Mouse (Mus musculus): ENCODE results near the gene Olfr20. TPM values are rescaled to one million over a fixed set of nuclear protein-coding genes. Genes with fewer than 3 reads are reported as not detected.
"Not testable (repeated sequence)": the region's sequence is repeated elsewhere in the genome, so short reads cannot be mapped to it uniquely, and the experiment has no call there.

Olfr20 gene
- total RNA-seq (2021): not detected

- intact Hi-C loops (cut with DNase I): no loop called here
- DNase-seq: no peak
Observed at GRCm38 (mm10) chr11:73350483-73350882, at the start of gene Olfr20. Gene Olfr20, plus strand, starts transcription at chr11:73350783.

DNA sequence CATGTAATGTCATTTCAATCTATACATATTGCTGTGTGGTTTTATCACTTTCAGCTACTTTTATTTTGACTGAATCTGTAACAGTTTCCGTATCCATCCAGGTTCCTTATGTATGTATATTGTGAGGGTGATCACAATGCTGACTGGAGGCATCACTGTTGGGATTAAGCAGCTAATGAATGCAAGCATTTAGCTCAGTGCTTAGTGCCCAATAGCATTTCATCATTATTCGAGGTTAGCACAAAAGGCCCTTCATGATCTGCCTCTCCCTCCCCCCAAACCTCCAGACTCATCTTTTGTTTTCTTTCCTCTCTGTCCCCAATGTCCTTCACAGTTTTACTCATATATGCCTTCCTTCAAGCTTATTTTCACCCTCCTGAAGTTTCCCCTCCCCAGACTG, 47.5 kb upstream of the Olfr20 start:
- DNase-seq: no peak
- intact Hi-C loops (cut with DNase I): no loop called here

DNA sequence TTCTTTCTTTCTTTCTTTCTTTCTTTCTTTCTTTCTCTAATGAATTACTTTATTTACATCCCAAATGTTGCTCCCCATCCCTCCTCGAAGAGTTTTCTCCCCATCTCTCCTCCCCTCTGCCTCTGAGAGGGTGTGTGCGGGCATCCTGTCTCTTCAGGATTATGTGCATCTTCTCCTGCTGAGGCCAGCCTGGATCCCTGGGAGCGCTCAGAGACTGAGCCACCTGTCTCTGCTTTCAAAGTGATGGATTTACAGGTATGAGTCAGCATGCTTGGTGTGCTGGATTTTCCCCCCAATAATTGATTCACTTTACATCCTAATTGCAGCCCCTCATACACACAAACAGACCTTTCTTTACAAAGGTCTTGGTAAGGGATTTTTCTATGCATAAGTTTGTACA, 34.6 kb upstream of the Olfr20 start:
- intact Hi-C loops (cut with DNase I): no loop called here
- no peak for DNase-seq

DNA sequence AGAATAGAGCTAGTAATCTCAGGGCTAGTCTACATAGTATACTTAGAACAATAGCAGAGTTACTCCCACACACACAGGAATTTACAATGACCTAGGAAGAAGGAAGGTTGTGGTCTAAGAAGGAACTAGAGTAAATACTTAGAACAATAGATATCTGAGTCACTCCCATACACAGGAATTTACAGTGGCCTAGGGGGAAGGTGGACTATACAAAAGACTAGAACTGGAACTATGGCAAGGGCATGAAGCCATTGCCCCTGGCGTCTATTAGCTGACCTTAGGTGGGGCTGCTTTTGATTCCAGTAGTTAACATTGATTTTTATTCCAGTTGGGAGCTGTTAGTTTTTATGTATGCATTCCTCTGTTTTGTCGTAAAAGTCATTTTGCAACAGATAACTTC, 32.0 kb upstream of the Olfr20 start:
- DNase-seq; intact Hi-C loops (cut with DNase I): not testable (repeated sequence)

- DNase-seq; intact Hi-C loops (cut with DNase I): not testable (repeated sequence)
Observed at GRCm38 (mm10) chr11:73321064-73321463, 29.5 kb upstream of the Olfr20 start.

DNA sequence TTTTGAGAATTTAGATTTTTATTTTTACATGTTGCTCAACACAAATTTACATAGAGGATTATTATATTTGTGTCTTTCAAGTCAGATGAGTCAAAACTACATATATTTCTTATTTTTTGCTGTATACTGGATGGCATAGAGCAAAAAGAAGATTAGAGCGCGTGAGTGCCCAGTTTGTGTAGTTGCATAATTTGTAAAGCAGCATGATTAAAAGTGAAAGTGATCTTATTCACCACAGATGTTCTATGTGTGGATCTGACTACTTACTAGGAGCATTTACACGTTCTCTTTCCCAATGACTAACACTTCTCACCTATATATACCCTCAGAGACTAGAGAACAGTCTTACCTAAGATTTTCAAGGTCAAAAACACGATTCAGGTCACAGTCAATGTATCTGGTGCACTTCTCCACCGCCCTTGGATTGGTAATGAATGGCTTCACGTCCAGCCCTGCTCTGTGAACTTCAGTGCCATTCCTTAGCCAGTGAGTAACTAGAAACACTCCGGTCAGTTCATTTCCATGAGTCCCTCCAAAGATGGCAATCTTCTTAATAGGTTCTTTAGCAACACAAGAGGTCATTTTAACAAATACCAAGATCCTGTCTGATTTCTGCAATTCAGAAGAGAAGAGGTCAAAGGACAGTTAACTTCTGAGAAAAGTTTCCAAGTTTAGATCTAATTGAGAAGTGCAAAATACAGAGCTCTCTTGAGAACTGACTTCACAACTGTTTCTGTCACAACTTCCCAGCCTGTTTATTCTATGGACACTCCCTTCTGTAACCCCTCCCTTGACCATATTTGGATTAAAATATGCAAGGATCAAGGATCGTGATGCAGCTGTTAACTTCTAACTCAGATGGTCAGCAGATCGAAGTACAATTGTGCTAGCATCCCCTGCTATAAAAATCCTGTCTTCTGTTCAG, 26.4 kb upstream of the Olfr20 start:
- no peak for DNase-seq
- intact Hi-C loops (cut with DNase I): no loop called here

GRCm38 (mm10) chr11:73326485-73326886, 24.1 kb upstream of the Olfr20 start:
- intact Hi-C loops (cut with DNase I): no loop called here
- DNase-seq: peak in 1 of 2 experiments; percentile 6

GRCm38 (mm10) chr11:73327361-73327760, 23.2 kb upstream of the Olfr20 start:
- no peak for DNase-seq
- intact Hi-C loops (cut with DNase I): no loop called here

DNA sequence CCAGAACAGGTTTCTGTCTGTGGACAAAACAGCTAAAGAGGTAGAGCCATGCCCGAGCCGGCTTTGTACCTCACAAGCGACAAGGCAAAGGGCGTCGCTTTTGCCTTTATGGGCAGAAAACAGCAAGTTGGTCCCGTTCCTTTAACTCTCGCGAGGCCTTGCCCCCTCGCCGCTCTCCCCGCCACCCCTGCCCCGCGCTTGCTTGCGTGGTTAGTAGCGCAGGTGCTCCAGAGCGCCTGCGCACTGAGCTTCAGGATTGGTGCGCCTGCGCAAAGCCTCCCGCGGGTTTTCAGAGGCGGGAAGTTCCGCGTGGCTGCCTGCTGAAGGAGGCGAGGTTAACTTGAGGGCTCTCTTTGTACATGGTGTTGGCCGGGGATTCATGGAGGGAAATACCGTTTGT, 21.1 kb upstream of the Olfr20 start, which contains the start of the genes Aspa, Gm49340 and Spata22:
Gene Aspa (minus strand): TSS at position 155 of the 400 bp plus-strand sequence.
Gene Gm49340 (plus strand): TSS at position 300 of the 400 bp plus-strand sequence.
Gene Spata22 (plus strand): TSS at position 300 of the 400 bp plus-strand sequence.
- no peak for DNase-seq
- intact Hi-C loops (cut with DNase I): no loop called here

GRCm38 (mm10) chr11:73333357-73333756, 17.2 kb upstream of the Olfr20 start:
- intact Hi-C loops (cut with DNase I): no loop called here
- DNase-seq: no peak

- intact Hi-C loops (cut with DNase I): no loop called here
- no peak for DNase-seq
Observed at GRCm38 (mm10) chr11:73336919-73337318, 13.7 kb upstream of the Olfr20 start.

DNA sequence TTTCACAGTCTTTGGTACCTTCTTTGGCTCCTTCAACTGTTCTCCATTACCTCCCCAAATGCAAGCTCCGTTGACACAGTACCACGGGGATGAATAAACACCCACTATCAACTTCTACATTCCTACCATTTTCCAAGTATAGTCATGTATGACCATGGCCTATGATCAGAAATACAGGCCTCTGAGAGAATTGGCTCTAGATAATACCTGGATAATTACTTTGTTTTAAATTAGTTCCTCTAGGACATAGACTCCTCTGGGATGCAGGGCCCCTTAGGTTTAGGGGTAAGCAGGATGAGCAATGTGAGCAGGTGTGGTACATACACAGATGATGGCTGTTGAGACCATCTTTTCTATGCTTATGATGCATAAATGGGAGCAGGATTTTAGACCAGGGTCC, 20.4 kb downstream of the Olfr20 start, which contains the start of gene Olfr376:
Gene Olfr376 (plus strand): TSS at position 301 of the 400 bp plus-strand sequence.
- intact Hi-C loops (cut with DNase I): no loop called here

DNA sequence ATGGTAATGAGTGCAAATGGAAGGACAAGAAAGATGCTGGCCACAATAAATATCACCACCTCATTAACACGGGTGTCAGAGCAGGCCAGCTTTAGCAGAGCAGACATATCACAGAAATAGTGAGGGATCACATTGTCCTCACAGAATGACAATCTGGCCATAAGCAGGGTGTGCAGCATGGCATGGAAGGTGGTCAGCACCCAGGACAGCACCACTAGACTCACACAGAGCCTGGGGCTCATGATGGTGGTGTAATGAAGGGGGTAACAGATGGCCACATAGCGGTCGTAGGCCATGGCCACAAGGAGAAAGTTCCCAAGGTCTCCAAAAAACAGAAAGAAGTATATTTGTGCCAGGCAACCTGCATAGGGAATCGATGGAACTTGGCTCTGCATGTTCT, 44.8 kb downstream of the Olfr20 start:
- peak in 1 of 2 experiments; percentile 0 for DNase-seq
- intact Hi-C loops (cut with DNase I): no loop called here

More for the DNA sequence above, 20.4 kb downstream of the Olfr20 start, which contains the start of gene Olfr376:
- DNase-seq: no peak

DNA sequence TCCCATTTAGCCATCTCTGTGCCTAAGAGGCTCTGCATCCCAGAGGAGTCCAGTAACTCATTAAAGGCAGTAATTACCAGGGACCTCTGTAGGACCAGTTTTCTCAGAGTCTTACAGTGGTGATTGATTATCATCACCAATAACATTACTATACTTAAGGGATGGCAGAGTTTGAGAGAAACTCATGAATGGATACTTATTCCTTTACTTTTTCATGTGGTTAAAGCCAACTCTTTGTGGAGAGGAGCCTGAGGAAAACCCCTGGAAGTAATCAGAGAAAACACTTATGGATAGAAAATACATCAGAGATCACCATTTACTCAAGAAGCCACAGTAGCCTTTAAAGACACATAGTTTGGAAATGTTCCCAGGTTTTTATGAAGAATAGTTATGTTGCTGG, 48.9 kb downstream of the Olfr20 start, which contains the start of gene Olfr1:
Gene Olfr1 (minus strand): TSS at position 101 of the 400 bp plus-strand sequence.
- intact Hi-C loops (cut with DNase I): no loop called here
- DNase-seq: no peak

Other genes starting within 250 kb of the Olfr20 start
- 1 to 10 TPM; 2.4 TPM for gene Haspin, start 212.5 kb upstream of the Olfr20 start, total RNA-seq (2021)
- gene P2rx5, start 190.4 kb upstream of the Olfr20 start, total RNA-seq (2021): 1 to 10 TPM; 7.4 to 8.1 TPM
- 10 to 100 TPM; 71.4 to 82.7 TPM for gene Emc6, start 173.7 kb upstream of the Olfr20 start, total RNA-seq (2021)
- 100 to 1,000 TPM in 1 of 2 experiments, 10 to 100 TPM in 1; 89.1 to 105 TPM for gene Tax1bp3, start 173.7 kb upstream of the Olfr20 start, total RNA-seq (2021)
- gene Ctns, start 151.7 kb upstream of the Olfr20 start, total RNA-seq (2021): 10 to 100 TPM; 11.7 to 13.9 TPM
- gene Shpk, start 151.3 kb upstream of the Olfr20 start, total RNA-seq (2021): 1 to 10 TPM; 1.5 to 2.0 TPM
- not detected for gene Trpv1, start 116.5 kb upstream of the Olfr20 start, total RNA-seq (2021)
- under 1 TPM; 0.05 to 0.20 TPM for gene Trpv3, start 83.4 kb upstream of the Olfr20 start, total RNA-seq (2021)
- 1 to 10 TPM in 1 of 2 experiments, under 1 TPM in 1; 0.72 to 3.3 TPM for gene Aspa, start 21.2 kb upstream of the Olfr20 start, total RNA-seq (2021)
- not detected for gene Gm49340, start 21.0 kb upstream of the Olfr20 start, total RNA-seq (2021)
- gene Spata22, start 21.0 kb upstream of the Olfr20 start, total RNA-seq (2021): not detected
- gene Olfr376, start 20.5 kb downstream of the Olfr20 start, total RNA-seq (2021): not detected
- not detected for gene Olfr1, start 48.8 kb downstream of the Olfr20 start, total RNA-seq (2021)
- not detected for gene Olfr378, start 77.7 kb downstream of the Olfr20 start, total RNA-seq (2021)
- gene Olfr380, start 106.7 kb downstream of the Olfr20 start, total RNA-seq (2021): not detected
- gene Olfr381, start 140.8 kb downstream of the Olfr20 start, total RNA-seq (2021): not detected
- gene Olfr382, start 166.4 kb downstream of the Olfr20 start, total RNA-seq (2021): not detected
- not detected for gene Olfr385, start 242.2 kb downstream of the Olfr20 start, total RNA-seq (2021)
- not detected for gene Olfr384, start 247.8 kb downstream of the Olfr20 start, total RNA-seq (2021)